Mouse (Mus musculus) brain, embryonic 18.5 days (tissue): ENCODE measurements at regions not wholly inside any gene's neighbourhood (a gene's known extent, or its start where the extent isn't known, plus 50 kb on each side); places are given as distances from the start of the nearest gene placed in this dataset.

Experiments used
- DNase-seq: peaks from one replicate; pipeline ENCODE4 v3.0.0-alpha.2; 2012; ENCODE audit warnings: low read depth, low spot score

GRCm38 (mm10) chr12:12578278-12578677 lies 316.3 kb downstream of the Fam49a start:
- no peak for DNase-seq

GRCm38 (mm10) chr12:12570563-12571251 lies 308.8 kb downstream of the Fam49a start:
- no peak for DNase-seq

- DNase-seq = no peak
Observed at GRCm38 (mm10) chr12:12567734-12568104, 305.8 kb downstream of the Fam49a start.

GRCm38 (mm10) chr12:12567058-12567733 lies 305.3 kb downstream of the Fam49a start:
- no peak for DNase-seq

- DNase-seq = no peak
Observed at GRCm38 (mm10) chr12:12562267-12562666, 300.3 kb downstream of the Fam49a start.

GRCm38 (mm10) chr12:12551818-12552217 lies 289.9 kb downstream of the Fam49a start:
- DNase-seq = no peak

GRCm38 (mm10) chr12:12549649-12550048 lies 287.7 kb downstream of the Fam49a start:
- DNase-seq = no peak

GRCm38 (mm10) chr12:12548688-12549087 lies 286.7 kb downstream of the Fam49a start:
- no peak for DNase-seq

- DNase-seq = no peak
Observed at GRCm38 (mm10) chr12:12547477-12547876, 285.5 kb downstream of the Fam49a start.

GRCm38 (mm10) chr12:12546372-12547031 lies 284.6 kb downstream of the Fam49a start:
- no peak for DNase-seq

GRCm38 (mm10) chr12:12541076-12542070 lies 279.4 kb downstream of the Fam49a start:
- DNase-seq = no peak

GRCm38 (mm10) chr12:12539291-12539690 lies 277.4 kb downstream of the Fam49a start:
- no peak for DNase-seq

GRCm38 (mm10) chr12:12534779-12535178 lies 272.8 kb downstream of the Fam49a start:
- DNase-seq = no peak

GRCm38 (mm10) chr12:12530796-12531195 lies 268.9 kb downstream of the Fam49a start:
- no peak for DNase-seq

- no peak for DNase-seq
Observed at GRCm38 (mm10) chr12:12529541-12529940, 267.6 kb downstream of the Fam49a start.

GRCm38 (mm10) chr12:12528478-12528981 lies 266.6 kb downstream of the Fam49a start:
- DNase-seq = no peak

- DNase-seq = peak; percentile 32
Observed at GRCm38 (mm10) chr12:12527766-12528477, 266.0 kb downstream of the Fam49a start.

GRCm38 (mm10) chr12:12527366-12527765 lies 265.4 kb downstream of the Fam49a start:
- DNase-seq = no peak

GRCm38 (mm10) chr12:12520311-12520852 lies 258.4 kb downstream of the Fam49a start:
- no peak for DNase-seq

- no peak for DNase-seq
Observed at GRCm38 (mm10) chr12:12518490-12519070, 256.6 kb downstream of the Fam49a start.
